Mouse (Mus musculus) layer of hippocampus, adult 9-11 months (tissue): ENCODE measurements around the gene Zic4.

Source experiments
- DNase-seq: peaks from one replicate; pipeline ENCODE4 v3.0.0; 2022

The Zic4 gene

DNA sequence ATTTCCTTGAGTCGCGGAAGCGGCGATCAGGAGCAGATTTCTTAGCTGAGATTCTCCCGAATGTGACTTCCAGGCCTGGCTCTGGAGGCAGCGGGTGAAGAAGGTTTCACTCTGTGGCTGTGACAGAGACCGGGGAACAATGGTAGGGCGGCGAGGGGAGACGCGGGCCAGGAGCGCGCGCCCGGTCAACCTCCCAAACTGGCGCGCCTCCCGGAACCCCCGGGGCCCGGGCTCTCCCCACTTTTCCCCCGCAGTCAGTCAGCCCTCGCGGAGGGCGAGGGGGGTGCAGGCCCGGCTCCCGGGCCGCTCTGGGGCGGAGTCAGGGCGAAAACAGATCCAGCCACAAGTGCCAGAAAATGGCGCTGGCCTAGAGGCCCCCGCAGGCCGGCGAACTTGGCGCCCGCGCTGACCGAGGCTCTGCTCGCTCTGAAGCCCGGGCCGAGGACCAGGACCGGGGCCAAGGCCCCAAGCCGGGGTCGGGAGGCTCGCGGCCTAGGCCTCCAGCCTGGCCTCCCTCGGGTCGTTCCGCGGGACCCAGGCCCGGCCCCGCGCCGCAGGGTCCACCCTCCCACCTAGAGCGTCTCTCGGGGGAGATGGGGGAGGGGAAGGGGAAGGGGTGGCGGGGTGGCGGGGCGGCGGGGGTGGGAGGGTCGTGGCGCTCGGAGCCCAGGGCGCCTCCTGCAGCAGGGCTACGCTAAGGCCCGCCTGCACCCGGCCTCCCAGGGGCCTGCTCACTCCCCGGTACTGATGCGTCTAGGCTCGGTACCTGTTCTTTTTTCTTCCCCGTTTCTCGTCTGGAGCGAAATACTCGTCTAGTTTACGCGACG lies 19.3 kb downstream of the Zic4 start:
- DNase-seq: no peak

DNA sequence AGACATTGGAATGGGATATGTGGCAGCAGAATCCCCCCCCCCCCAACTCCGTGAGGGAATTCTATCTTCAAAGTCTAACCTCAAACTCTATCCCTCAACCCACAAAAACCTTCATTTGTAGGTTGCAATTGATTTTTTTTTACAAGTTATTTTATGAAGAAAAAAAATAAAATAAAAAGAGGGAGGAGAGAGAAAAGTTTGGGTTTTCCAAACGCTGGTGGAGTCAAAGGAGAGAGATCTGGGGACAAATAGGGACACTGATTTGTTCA lies 19.8 kb downstream of the Zic4 start:
- no peak for DNase-seq

DNA sequence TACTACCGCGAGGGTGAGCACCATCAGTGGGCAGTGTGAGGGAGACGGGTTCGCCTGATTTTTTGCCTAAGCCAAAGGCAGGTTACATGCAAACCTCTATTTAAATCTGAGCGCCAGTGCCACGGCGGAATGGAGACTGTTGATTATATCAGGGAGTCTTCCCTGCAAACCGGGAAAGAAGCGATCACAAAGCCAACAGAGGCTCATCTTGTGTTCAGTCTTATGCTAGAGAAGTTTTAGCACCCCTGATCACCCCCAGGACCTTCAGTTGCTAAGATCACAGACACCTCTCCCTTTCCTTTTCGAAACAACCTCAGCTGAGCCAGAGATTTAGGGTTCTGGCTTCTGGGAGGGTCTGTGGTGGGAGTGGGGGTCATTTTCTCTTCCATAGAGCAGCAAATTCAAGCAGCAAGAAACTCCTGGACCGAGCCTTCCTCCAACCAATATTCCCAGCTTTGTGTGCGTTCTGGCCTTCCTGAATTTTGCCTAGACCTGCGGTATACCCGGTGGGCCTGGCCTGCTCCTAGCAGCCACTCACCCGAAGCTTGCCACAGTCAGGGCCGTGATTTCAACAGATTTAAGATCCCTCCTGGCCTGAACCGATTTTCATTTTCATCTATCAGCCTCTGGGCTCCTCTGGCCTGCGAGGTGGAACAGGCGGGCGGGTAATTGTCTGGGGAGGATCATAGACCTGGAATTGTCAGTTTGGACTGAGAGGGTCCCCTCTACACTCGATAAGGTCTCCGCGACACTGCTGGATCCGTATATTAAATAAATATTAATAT lies 20.4 kb downstream of the Zic4 start:
- DNase-seq: no peak

DNA sequence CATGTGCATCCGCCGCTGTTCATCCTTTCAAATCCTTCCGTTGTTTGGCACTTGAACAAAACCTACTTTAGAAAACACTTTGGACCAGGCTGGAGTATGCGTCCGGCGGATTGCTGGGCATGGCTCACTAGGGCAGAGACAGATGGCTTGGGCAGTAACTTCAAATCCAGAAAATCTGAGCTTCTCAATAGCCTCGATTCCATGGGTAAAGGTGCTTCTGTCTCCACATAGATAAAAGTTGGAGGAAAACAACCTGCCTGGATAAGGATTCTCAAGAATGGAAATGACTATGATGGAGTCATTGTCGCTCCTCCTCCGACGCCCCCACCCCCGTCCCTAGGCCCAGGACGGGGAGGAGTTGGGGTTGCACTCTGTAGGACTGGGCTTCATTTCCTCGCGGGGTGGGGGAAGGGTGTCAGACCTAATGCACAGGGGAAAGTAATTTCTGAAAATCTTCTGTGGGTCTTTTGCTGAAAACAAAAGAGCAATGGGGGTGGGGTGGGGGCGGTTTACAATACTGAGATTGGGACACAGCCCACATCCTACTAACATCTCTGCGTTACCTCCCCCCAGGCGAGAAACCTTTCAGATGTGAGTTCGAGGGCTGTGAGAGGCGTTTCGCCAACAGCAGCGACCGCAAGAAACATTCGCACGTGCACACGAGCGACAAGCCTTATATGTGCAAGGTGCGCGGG lies 21.4 kb downstream of the Zic4 start:
- DNase-seq: no peak

DNA sequence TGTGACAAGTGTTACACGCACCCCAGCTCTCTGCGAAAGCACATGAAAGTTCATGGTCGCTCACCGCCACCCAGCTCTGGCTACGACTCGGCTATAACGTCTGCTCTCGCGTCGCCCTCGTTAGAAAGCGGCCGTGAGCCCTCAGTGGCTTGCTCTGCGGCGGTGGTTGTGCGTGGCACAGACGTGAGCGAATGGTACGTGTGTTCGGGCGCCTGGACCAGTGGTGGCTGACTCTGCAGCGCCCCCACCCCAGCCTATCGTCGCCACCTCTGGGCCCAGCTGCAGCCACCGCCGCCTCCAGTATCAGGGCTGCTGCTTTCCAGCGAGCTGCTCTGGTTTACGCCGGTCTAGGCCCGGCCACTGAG lies 21.9 kb downstream of the Zic4 start:
- DNase-seq: no peak

DNA sequence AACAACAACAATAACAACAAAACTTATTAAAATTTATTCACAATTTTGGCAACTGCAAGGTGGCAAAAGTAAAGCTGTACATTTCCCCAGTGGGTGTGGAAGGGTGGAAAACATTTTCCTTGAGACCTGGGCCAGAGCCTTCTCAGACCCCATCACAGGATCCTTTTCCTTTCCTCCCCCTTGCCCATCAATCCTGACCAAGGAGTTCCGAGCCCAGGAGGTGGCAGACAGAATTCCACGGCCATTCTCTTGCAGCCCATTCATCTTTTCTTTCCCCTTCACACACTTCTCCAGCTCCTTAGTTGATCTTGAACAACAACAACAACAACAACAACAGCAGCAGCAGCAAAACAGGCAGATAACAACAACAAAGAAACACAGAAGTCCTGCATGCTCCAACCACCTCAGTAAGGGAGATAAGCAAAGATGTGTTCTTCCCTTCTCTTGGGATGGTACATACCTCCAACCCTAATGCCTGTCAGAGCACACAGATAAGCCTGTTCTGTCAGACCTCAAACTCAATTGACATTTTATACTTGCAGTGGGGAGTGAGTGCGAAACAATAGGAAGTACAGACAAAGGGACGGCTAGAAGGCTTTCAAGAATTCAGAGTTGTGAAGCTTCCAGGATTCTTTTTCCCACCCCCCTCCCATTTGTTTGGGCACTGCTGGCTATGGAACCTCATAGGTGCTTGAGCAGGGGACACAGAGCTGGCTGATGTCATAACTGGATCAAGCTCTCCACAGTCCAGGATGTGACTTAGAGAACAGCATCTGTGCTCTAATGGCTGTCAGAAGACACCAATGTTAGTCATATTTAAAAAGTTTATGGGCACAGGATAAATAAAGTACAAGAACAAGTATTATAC lies 22.7 kb downstream of the Zic4 start:
- DNase-seq: no peak

DNA sequence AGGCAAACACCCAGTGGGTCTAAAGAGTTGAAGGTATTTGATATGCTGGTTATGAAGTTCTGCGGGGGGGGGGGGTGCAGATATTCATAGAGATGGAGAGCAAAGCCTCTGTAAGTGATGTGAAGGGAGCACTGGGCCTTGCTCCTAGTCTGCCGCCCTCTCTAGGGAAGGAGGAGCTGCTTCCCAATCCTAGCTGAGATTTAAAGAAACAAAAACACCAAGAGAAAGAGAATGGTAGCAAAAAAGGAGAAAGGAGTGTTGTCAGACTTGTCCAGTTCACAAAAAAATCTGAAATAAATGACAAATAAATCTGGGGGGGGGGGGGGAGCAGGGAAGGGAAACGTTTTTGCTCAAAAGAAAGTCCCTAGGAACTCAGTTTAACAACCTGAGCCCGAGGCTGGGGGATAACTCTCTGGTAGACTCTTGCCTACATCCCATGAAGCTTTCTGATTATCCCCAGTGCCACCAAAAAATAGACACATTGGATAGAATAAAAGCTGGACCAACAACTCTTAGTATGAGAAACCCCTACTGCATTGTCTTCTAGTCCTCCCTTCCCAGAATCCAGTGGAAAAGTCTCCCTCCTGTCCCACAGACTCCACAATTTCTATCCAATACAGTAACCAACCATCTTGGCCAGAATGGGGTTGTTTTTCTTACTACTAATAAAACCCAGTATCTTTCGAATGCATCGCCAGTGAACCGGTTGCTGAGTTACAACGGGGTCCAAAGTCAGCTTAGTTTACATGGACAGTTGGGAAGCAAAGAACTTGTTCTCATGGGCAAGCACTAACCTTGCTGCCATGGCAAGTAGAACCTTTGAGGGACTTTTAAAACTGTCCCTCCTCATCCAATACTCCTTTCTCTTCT lies 23.6 kb downstream of the Zic4 start:
- DNase-seq: no peak

DNA sequence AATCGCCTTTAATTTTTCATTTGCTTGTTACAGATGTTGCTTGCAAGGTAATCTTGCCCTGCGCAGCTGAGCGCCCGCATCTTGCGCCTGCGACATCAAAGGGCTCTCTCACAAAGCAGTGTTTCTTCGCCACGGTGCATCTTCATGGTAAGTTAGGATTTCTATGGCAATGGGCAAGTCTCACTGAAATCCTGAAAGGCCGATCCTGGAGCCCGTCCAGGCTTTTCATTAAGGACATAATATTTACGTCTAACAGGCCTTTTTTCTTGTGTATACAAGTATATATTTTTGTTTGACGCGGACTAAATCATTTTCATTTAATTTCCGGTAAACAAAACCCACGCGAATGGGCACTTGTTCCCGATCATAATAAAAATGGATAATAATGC lies 24.3 kb downstream of the Zic4 start:
- no peak for DNase-seq

DNA sequence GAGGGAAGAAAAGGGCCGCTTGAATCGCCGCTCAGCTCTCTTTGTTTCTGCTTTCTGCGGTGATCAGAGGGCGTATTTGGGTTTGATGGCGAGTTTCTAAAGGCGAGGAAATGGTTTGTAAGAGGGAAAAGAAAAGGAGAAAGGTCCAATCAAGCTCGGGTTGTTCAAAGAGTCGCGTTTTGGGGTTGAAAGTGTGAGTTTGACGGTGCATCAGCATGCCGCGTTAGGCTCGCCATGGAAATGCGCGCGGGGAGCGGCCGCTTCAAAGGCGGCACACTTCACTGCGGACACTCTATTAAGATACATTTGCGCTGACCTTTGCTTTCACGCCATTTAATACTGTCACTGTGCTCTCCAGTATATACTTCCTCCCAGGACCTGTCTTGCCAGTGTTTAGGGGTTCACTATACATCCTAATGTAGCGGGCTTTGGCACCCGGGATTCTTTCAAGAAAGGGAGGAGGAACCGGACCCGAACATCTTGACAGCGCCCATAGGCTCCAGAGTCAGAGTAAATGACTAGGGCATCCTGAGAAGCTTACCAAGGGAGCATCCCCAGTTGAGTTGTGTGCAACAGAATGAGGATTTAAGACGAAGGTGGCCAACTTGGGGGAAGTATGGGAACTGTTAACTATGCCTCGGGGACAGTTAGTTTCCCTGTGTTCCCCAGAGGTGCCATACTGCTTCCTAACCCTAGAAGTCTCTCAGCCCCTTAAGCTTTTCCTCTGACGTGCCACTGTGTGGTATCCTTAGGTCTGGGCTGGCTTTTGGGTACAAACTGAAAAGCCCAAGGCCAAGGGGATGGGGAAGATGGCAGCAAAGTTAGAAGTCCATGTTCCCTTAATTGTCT lies 24.9 kb downstream of the Zic4 start:
- DNase-seq: no peak

DNA sequence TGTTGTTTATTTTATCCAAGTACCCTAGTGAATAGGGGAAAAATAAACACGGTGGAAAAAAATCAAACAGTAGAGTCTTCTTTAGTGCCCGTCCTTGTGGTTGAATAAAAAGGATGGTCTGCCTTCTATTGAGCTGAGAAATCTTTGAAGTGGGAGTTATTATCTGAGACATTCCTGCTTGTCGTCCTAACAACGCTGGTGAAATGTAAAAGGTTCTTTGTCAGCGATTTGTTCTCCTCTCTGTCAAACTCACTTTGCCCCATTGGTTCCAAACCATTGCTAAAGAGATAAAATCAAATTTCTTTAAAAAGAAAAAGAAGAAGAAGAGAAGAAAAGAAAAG lies 25.5 kb downstream of the Zic4 start:
- DNase-seq: no peak

DNA sequence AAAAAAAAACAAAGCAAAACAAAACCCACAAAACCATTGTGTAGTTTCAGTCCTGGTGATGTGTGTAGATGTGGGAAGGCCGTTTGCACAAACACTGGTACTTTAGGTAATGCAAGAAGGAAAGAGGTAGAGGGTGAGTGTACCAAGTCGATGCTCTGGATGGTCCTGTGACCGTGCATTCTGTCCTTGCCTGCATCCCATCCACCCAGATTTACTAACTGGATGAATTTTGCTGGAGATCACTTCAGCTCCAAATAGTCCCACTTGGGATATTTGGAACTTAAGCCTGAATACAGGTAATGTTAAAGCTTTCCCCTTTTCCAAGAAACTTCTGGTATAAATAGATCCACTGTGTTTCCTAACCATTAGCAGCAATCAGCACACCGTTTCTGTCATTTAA lies 26.0 kb downstream of the Zic4 start:
- DNase-seq: no peak

DNA sequence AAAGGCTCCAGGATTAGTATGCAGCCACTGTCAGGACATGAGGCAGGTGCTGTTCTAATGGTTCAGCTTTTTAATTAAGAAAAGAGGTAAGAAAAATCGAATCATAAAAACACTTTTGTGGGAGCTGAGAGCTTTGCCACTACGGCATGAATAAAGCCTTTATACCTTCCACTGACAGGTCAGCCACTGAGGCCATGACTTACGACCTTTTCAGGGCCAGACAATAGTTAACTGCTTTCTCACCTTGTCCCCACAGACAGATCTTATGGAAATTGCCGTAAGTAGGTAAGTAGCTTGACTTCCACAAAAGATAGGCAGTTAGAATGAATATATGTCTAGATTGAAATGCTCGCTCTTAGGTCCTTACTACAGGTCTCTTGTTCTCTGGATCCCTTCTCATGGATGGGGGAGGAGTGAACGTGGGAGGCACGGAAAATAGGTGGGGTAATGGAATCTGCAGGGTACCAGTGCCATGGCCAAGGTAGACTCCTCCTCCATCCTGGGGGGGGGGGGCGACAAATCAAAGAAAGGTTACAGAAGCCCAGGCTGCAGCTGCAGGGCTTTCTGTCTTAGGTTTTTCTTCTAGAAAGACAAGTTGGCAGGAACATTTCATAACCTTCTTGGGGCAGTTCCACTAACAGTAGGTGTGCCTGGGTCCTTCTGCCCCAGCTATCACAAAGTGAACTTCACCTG lies 31.3 kb downstream of the Zic4 start:
- DNase-seq: no peak

DNA sequence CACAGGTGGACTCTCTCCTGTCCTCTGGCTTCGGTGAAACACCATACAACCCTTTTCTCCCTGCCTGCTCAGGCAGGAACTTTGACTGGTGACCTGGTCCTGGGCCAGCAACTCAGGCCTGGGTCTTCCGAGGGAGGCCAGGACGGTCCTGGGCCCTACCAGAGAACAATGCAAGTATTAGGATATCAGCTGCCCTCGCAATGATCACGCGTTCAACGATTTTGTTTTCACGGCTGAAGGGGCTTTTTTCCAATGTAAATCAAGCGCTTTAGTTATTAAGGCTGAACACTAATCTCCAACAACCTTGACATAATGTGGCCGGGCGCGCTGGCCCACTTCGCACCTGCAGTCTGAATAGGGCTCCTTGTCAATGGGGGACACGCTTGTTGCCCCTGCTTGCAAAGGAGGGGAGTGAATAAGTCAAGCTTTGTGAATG lies 32.0 kb downstream of the Zic4 start:
- DNase-seq: no peak

DNA sequence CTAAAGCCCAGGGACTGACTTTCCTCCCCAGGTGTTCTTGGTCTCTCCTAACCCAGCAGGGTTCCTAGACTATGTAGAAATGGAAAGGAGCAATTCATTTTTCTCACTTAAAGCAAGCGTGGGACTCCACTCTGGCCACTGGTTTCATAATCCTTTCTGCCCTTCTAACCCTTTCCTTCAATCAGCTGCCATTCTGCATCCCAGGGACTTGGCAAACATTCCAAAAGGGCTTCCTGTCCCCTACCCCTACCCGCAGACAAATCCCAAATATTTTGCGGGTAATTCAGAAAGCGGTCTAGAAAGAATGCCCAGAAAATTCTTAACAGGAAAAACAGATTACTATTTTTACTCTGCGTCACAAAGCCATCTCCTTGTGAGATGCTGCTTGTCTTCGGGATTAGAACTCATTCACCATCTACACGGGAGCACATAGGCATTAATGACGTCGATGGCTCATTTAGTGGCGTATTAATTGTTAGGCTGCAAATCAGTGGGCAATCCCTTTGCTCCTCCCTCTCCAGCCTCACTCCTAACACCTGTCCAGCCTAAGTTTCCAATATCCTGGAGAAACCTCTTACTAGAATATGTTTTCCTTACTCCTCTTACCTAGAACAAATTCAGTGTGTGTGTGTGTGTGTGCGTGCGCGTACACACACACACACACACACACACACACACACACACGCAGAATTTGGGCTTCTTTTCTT lies 33.0 kb downstream of the Zic4 start:
- no peak for DNase-seq

DNA sequence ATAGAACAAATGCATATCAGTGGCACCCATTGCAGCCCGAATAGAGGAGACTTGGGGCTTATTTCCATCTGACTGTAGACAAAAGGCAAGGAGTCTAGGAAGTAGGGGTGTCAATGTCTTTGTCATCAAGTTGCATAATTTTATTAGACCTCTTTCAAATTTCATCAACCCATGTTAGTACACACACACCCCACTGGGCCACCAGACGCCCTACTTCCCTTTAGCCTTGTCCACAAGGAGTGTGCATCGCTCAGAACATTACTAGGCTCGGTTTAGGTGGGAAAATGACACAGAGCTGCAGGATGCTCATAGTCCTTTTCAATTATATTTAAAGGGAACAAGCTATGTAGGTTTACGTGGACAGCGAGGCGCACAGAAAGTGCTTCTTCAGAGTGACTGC lies 37.8 kb downstream of the Zic4 start:
- DNase-seq: no peak

DNA sequence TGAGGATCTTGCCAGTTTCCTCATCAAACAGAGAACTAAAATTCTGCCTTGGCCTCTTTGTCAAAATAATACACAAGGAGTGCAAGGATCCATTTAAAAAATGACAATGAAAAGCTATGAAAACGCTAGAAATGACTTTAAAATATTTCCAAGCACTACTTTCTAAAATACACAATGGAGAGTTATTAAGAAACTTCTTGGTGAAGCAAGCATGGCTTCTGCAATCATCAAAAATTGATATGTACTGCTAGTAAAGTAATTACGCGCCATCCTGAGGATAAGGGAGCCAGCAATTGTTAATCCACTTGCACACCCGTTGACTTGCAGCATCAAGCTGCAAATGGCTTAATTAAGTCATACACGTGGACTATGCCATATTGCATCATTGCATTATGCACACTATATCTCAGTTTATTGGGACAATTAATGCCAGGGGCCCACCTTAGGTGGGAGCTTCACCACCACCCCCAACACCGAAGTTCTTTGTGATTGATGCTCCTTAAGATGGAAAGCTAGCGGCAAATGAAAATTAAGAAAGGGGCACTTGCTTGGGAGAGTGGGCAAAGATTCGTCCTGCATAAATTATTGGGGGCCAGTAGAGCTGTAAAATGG lies 38.4 kb downstream of the Zic4 start:
- DNase-seq: no peak

DNA sequence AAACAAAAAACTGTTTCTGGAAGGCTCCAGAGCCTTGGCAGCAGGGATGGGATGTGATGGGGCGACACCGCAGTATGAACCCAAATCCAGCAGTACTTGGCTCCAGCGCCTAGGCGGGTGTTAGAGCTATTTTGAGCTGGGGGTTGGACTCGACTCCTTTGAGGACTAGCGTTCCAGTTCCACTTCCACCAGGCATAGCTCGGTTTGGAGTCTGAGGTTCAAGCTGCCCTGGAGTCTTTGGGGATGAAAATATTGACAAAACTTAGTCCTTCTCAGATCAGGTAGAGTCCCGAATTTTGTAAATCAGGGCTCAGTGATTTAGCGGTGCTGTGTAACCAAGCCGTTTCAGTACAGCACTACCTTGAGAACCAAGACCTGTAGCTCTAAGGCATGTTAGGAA lies 39.3 kb downstream of the Zic4 start:
- no peak for DNase-seq

DNA sequence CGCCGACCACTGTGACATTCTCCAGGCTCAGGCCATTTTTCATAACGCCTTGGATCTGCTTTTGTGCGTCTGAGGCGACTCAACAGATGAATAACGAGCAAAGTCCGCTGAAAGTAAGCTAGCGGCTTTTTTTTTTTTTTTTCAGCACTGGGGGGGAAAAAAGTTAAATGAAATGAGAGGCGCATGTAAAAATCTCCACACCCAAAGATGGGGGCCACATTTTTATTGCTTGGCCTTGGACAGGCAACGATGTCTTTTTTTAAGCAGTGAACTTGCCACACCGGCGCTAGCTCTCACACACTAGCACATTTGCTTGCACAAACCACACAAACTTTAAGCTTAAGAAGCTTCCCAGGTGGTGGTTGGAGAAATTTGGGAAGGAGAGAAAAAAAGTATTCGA lies 42.0 kb downstream of the Zic4 start:
- DNase-seq: no peak

DNA sequence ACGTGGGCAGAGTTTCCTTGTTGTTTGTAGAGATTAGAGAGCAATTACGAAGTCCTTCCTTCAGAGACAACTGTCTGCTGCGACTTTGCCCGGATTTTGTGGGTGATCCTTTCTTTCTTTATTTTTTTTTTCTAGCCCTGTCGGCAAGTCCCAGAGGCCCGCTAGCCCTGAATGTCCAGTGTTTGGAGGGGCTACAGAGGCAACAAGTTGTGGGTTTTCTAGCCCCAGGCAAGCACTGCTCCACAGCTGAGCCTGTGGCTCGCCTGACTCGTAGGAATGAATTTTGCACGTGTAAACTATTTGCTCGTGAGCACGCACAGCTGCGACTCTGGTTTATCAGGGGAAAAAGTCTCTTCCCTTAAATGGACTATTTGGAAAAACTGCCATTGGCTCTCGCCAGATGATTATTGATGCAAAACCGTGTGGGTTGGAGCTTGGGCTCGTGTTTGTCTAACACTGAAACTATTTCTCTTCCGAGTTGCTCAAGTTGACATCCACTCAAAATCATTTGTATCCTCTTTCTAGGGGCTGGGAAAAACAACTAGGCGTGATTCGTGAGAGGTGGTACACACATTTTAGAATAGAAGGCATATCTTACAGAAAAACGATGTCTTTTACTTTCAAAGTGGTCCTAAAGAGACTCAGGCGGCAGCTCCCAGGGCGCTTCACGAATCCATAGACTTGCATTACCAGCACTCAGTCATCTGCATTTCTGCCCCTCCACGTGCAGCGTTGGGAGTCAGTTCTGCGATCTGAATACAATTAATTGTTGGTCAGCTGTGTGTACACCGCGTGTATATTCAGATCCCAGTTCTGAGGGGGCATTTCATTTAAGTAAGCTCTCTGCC lies 42.9 kb downstream of the Zic4 start:
- no peak for DNase-seq
